Mouse (Mus musculus) right cerebral cortex, postnatal 10 days (tissue): ENCODE results near the gene Frat2.
A peak's percentile ranks its signal among the peaks of the same experiment; 100 is the strongest.

ENCODE experiments used
- DNase-seq, 2 experiments: peaks; one replicate each; pipeline ENCODE4 v3.0.0; 2021; ENCODE audit warnings: low spot score in 2 of 2

The Frat2 gene

GRCm38 (mm10) chr19:41846366-41847090, 1.4 kb downstream of the Frat2 start:
- DNase-seq = peak in 1 of 2 experiments; percentile 49

- DNase-seq = no peak
Observed at GRCm38 (mm10) chr19:41844345-41844744, 3.6 kb downstream of the Frat2 start.

- DNase-seq = no peak
Observed at GRCm38 (mm10) chr19:41842706-41843105, 5.2 kb downstream of the Frat2 start.

DNA sequence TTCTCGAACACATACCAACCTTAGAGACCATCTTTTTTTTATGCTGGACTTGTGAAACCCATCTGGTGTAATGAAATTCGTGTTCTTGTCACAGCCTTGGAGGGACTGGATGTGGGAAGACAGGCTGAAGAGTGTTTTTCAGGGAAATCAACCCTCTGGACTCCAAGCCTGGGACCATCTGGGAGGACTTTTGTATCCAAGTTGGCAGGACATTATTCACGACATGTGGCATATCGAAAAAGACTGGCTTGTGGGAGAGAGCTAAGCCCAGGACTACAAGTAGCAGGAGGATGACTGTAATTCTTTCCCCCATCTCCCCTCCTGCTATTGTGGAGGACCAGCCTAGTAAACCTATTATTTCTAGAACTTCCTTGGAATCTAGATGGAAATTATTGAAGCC, 5.7 kb downstream of the Frat2 start:
- peak in 1 of 2 experiments; percentile 49 for DNase-seq

DNA sequence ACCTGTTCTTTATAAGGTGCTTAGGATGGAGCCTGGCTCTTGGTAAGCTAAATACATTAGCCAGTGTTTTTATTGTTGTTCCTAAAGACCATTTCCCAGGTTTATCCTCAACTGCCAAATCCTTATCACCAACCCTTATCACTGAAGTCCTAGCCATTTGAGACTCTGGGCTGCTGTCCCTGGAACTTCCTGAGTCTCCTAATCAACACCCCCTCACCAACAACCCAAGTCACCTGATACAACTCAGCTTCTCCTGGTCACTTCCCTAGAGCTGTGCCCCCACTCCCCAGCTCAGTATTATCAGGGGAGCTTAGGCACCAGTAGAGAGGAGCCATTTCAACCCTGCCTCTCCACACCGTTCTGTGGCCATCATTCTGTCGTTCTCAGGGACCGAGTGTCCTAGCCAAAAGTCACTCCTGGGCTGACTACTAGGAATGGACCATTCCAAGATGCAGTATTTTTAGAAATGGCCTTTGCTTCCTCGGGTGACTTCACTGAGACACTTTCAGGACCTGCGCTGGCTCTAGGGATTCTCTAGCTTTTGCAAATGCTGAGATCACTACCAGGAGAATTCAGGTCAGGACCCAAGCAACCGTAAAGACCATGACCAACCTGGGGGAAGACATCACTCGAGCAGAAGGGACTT, 6.7 kb downstream of the Frat2 start:
- DNase-seq = no peak

- no peak for DNase-seq
Observed at GRCm38 (mm10) chr19:41839685-41840084, 8.2 kb downstream of the Frat2 start.

DNA sequence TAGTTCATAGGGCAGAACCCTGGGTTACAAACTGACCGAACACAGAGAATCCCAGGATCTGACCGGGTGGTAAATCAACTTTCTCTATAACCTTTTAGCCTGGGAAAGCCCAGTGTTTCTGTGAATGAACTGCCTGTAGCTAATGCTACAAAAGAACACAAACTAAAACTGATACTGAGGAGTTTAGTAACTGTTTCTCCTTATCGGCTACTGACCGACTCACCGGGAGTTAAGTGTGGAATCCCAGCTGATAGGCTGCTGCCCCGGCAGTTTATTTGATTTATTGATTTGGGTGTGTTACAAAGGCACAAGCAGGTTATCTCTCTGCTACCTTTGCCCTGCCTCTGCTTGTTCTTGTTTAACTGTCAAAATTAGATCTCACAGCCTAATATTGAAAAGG, 9.1 kb downstream of the Frat2 start:
- no peak for DNase-seq

DNA sequence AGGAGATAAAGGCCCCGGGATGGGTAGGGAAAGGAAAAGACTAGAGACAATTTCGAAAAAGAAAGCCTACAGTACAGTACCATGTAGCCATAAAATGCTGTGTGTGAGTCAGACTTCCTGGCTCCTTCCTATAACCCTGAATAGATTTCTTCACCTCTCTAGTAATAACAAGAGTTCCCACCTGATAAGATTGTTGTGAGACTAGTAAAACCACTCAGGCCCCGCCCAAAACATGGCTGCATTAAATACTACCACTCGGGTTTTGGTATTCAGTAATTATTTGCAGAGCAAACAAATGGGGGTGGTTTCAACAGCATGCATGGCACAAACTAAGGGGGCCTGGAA, 10.0 kb downstream of the Frat2 start:
- DNase-seq = no peak

DNA sequence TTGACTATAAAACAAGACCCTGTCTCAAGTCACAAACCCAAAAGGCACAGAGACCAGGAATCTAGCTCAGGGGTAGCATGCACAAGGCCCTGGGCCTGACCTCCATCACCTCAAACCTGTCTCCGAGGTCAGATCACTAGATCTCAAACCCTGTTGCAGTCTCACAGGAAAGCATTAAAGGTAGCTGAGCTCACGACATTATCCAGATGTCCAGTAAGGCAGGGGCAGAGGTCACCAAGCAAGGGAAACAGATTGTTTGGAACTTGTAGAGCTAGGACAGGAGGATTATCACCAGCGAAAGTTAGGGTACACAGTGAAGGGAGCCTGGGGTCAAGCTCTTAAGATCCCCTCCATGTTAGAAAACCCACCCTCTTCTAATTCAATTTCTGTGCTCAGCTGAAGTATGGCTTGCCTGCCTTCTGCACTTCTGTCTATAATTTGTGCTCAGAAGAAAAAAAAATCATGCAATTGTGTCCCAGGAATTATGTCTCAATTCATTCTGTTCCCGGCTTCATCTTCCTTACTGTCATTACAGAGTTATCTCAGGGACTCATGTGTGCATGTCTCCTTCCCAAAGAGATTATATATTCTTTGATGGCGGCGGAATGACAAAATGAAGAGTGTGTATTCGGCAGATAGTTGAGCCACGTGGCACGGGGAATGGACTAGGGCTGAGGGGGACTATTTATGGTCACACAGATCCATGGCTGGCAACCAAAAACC, 10.6 kb downstream of the Frat2 start:
- DNase-seq = no peak

- no peak for DNase-seq
Observed at GRCm38 (mm10) chr19:41836719-41837118, 11.2 kb downstream of the Frat2 start.

DNA sequence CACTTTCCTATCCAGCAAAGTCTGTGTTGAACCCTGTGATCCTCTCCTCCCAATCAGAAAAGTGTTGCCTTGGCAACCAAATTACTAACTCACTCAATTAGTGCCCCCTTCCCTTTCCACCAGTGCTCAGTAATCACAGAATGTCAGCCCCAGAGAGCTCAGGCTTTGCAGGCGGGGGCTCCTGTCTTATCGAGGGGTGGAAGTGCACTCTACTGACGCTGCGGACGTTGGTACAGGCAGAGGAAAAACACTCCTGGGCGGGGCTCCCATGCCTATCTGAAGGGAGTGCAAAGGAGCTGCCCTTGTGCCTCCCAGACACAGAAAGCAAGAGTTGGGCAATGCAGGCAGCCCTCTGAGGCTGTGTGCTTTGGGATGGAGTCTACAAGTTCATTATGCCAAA, 12.1 kb downstream of the Frat2 start:
- DNase-seq = peak; percentile 56 to 65

DNA sequence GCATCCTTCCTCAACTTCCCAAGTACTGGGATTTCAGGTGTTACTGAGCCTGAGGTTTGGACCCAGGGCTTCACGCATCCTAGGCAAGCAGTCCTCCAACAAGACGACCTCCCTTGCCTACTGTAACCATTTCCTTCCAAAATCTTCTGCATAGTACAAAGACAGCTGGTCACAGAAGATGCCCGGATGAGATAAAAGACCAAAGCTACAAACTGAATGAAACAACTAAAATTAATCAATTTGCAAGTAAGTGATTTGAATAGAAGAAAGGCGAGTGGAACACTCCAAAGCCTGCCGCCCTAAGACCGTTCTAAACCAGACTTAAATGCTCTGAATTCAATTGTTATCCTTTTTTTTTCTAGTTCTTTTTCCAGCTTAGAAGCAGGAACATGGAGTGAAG, 12.5 kb downstream of the Frat2 start:
- DNase-seq = no peak

- DNase-seq = peak in 1 of 2 experiments; percentile 41
Observed at GRCm38 (mm10) chr19:41832501-41833201, 15.3 kb downstream of the Frat2 start.

DNA sequence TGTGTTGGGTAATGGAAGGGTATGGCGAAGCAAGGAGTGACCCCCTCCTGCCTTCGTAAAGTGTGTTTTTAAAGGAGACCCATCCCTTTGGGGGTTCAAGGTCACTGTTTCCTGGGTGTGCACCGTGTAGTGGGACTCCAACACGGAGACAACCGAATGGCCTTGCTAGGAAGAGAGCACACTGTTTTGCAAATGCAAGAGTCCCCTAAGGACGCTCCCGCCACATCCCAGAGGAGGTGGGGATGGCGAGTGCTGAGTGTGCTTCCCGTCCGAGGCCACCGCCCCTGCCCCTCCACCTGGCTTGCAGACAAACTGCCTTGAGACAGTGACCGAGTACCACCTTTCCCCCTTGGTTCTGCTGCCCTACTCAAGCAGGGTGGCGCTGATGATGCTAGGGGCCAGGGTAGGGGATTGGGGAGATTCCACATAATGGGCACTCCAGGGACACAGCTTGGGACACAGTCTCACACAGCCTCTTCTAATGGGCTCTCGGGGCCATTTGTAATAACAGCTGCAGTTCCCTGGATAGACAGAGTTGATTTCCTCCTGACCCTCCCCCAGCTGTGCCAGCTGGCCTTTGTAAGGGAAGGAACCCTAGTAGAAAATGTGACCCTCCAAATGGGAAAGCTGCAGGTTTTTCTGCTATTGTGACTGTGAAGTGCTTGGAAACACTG, 16.1 kb downstream of the Frat2 start:
- DNase-seq = peak; percentile 33 to 38

GRCm38 (mm10) chr19:41831101-41831570, 16.8 kb downstream of the Frat2 start:
- peak; percentile 70 to 75 for DNase-seq

DNA sequence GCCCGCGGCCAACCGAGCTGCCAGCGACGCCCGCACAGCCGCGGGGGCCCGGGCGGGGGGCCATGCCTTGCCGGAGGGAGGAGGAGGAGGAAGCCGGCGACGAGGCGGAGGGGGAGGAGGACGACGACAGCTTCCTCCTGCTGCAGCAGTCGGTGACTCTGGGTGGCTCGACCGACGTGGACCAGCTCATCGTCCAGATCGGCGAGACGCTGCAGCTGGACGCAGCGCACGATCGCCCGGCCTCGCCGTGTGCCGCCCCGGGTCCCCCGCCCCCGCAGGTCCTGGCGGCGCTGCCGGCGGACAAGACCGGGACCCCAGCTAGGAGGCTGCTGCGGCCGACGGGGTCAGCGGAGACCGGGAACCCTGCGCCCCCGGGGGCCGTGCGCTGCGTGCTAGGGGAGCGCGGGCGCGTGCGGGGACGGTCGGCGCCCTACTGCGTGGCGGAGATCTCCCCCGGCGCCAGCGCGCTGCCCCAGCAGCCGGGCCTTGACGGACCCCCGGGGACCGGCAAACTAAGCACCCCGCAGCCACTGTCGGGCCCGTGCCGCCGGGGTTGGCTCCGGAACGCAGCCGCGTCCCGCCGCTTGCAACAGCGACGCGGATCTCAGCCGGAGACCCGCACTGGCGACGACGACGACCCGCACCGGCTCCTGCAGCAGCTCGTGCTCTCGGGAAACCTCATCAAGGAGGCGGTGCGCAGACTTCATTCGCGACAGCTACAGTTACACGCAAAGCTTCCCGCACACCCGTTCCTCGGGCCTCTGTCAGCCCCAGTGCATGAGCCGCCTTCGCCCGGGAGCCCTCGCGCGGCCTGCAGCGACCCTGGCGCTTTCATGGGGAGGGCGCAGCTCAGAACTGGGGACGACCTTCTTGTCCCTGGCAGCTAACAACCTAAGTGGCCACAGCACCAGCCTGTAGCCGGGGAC, 17.6 kb downstream of the Frat2 start:
- peak; percentile 85 to 87 for DNase-seq

GRCm38 (mm10) chr19:41829381-41830105, 18.4 kb downstream of the Frat2 start, which contains the start of gene Frat1:
Gene Frat1, plus strand, starts transcription at chr19:41829970.
- DNase-seq = peak; percentile 91 to 95

GRCm38 (mm10) chr19:41828941-41829340, 19.0 kb downstream of the Frat2 start:
- no peak for DNase-seq

DNA sequence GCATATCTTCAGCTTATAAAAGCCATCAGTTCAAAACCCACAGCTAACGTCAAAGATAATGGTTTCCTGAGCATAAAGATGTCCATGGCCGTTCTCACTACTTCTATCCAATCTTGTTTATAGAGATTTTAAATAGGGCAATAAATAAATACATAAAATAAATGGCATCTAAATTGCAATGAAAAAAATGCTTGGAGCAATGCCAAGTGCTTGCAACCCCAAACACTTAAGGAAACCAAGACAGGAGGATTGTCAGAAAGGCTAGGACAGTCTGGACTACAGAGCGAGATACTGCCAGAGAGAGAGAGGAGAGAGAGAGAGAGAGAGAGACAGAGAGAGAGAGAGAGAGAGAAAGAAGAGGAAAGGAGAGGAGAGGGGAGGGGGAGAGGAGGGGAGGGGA, 21.4 kb downstream of the Frat2 start:
- no peak for DNase-seq

- DNase-seq = no peak
Observed at GRCm38 (mm10) chr19:41824950-41825349, 23.0 kb downstream of the Frat2 start.
